Mouse (Mus musculus) testis, postnatal 14 days (tissue): ENCODE data around the gene Rpl27.
"Not testable (repeated sequence)": the region's sequence is repeated elsewhere in the genome, so short reads cannot be mapped to it uniquely, and the experiment has no call there.

Experiments
- DNase-seq: peaks from one replicate; pipeline ENCODE4 v3.0.0; 2021; ENCODE audit warnings: low spot score

Gene Rpl27

GRCm38 (mm10) chr11:101447786-101448185, 5.7 kb downstream of the Rpl27 start:
- DNase-seq, result no peak

GRCm38 (mm10) chr11:101448274-101448746, 6.2 kb downstream of the Rpl27 start, which contains the start of gene Ifi35:
Gene Ifi35, plus strand, starts transcription at chr11:101448407.
- peak; percentile 62 for DNase-seq

DNA sequence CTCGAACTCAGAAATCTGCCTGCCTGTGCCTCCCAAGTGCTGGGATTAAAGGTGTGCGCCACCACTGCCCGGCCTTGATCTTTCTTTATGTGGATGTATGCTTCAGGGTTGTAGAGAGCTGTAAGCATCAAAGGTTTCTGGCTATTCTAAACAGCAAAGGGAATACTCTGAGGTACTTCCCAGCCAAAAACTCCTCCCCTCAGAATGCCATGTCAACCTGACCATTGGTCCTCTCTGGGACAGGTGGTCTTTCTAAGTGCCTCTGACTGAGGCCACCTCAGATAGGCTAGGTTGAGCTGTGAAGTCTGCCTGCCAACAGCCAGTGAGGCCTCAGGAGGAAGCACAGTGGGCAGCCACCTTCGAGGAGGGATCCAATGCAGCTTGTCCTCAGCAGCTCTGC, 6.8 kb downstream of the Rpl27 start:
- no peak for DNase-seq

DNA sequence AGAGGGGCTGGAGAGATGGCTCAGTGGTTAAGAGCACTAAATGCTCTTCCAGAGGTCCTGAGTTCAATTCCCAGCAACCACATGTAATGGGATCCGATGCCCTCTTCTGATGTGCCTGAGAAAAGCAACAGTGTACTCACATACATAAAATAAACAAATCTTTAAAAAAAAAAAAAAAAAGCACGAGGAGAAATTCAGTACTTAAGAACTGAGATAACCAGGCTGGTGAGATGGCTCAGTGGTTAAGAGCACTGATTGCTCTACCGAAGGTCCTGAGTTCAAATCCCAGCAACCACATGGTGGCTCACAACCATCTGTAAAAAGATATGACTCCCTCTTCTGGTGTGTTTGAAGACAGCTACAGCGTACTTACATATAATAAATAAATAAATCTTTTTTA, 7.5 kb downstream of the Rpl27 start:
- not testable (repeated sequence) for DNase-seq

- DNase-seq, result no peak
These were observed 8.3 kb downstream of the Rpl27 start for GRCm38 (mm10) chr11:101450394-101450793.

DNA sequence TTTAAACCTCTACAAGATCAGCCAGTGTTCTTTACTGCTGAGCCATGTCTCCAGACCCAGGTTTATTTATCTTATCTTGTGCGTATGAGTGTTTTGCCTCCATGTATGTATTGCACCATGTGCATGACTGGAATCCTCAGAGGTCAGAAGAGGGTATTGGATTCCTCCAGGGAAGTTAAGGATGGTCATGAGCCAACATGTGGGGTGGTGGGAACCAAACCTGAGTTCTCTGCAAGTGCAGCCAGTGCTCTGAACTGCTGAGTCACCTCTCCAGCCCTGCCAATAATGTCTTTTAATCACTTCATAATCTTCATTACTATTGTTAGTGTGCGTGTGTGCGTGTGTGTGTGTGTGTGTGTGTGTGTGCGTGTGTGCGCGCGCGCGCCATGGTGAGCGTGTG, 9.4 kb downstream of the Rpl27 start:
- DNase-seq, result no peak

- no peak for DNase-seq
These were observed 10.1 kb downstream of the Rpl27 start for GRCm38 (mm10) chr11:101452093-101452774.

GRCm38 (mm10) chr11:101454702-101455101, 12.6 kb downstream of the Rpl27 start:
- DNase-seq, result no peak

DNA sequence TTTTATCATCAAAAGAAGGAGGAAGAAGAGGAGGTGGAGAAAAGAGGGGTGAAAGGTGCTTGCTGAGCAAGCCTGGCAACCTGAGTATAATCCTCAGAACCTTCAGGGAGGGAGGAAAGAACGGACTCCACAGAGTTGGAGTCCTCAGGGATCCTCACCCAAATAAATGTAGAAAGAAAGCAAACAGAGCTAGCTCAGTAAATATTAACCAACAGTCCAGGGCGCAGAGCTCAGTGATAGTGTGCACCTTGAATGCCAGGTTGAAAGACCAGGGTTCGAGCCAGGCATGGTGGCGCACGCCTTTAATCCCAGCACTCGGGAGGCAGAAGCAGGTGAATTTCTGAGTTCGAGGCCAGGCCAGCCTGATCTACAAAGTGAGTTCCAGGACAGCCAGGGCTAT, 13.5 kb downstream of the Rpl27 start:
- DNase-seq, result no peak

- no peak for DNase-seq
These were observed 15.5 kb downstream of the Rpl27 start for GRCm38 (mm10) chr11:101457631-101458030.

DNA sequence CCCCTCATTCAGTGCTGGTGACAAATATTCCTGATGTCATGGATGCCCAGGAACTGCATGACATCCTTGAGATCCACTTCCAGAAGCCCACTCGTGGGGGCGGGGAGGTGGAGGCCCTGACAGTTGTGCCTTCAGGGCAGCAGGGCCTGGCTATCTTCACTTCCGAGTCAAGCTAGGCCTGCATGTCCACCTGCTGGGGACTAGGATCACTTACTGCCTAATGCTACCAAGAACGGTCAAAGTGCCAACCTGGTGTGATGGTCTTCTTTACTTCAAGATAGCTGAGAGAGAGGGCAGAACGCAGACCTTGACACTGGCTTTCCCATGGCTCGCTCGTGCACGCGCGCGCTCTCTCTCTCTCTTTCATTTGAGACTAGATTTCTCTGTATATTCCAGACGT, 16.1 kb downstream of the Rpl27 start:
- no peak for DNase-seq

DNA sequence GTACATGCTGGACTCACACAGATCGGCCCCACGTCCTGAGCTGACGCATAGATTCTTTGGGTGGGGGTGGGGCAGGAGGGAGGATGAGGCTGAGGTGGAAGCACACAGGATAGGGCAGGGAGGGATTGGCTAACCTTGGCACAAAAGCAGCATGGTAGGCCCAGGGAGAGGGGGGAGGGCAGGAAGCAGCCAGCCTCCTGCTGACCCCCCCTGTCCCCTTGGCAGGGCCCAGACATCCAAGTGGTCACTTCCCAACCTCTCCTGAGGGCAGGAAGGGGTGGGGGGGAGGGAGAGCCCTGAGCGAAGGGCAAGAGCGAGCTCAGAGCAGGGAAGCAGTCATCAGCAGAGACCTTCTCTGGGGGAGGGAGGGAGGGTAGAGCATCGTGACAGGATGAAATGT, 17.6 kb downstream of the Rpl27 start:
- DNase-seq, result no peak

DNA sequence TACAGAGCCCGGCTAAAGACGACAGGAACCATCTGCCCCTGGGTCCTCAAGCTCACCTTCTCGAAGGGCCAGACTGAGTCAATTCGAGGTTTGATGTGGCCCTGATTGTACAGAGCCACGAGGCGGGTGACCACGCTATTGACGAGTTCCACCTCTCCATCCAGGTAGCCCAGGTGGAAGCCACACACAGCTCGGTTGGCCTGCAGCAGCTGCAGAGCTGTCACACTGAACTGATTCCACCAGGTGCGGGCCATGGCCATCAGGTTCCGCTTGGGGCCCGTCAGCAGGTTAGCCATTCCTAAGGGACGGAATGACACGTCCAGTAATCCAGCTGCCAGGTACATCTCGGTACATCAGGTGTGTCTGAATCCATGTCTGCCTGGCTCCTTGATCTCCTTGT, 18.2 kb downstream of the Rpl27 start:
- DNase-seq, result no peak

- DNase-seq, result peak; percentile 6
These were observed 20.0 kb downstream of the Rpl27 start for GRCm38 (mm10) chr11:101462141-101462540.

- DNase-seq, result peak; percentile 3
These were observed 20.7 kb downstream of the Rpl27 start for GRCm38 (mm10) chr11:101462583-101463440.

- no peak for DNase-seq
These were observed 22.4 kb downstream of the Rpl27 start, which contains the start of gene Rnd2 for GRCm38 (mm10) chr11:101464211-101465100. Gene Rnd2, plus strand, starts transcription at chr11:101464999.

GRCm38 (mm10) chr11:101465101-101465868, 23.2 kb downstream of the Rpl27 start:
- peak; percentile 75 for DNase-seq

DNA sequence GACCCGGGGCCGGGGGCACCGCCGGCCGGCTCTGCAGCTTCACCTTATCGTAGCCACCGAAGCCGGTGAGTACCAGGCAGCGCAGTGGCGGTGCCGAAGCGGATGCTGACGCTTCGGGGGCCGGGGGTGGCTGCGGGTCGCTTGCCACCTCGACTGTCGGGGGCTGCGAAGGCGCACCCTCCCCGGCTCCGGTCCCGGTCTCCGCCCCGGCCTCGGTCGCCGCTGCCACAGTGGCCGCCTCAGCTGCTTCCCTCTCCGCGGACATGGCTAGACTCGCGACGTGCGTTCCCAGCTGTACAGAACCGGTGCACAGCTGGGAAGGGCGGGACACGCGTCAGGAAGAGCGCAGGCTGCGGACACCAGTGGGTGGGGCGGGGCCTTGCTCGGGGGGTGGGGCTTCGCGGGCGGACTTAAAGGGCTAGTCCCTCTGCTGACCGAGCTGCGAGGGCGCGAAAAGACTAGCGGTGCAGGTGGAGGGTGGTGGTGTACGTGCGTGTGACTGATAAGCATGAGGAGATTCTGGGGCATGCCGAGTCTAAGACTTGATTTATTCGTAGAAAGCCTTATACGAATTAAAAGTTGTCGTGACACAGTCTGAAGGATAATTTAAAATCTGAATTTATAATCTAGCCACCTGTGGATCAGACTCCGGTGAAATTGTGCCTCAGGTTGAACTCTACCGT, 23.9 kb downstream of the Rpl27 start, which contains the start of gene Vat1:
Gene Vat1, minus strand, starts transcription at position 362 of the 683 bp plus-strand sequence.
- peak; percentile 80 for DNase-seq

DNA sequence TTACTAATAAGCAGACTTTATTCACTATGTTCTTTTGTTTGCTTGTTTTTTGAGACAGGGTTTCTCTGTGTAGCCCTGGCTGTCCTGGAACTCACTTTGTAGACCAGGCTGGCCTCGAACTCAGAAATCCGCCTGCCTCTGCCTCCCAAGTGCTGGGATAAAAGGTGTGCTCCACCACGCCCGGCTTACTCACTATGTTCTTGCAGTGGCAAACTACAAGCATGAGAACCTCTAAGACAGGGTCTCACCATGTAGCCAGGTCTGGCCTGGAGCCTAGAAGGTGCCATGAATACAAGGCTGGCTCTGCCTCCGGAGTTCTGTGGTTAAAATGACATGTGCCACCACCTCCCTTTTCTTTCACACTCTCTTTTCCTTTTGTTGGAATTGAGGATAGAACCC, 24.5 kb downstream of the Rpl27 start:
- not testable (repeated sequence) for DNase-seq

DNA sequence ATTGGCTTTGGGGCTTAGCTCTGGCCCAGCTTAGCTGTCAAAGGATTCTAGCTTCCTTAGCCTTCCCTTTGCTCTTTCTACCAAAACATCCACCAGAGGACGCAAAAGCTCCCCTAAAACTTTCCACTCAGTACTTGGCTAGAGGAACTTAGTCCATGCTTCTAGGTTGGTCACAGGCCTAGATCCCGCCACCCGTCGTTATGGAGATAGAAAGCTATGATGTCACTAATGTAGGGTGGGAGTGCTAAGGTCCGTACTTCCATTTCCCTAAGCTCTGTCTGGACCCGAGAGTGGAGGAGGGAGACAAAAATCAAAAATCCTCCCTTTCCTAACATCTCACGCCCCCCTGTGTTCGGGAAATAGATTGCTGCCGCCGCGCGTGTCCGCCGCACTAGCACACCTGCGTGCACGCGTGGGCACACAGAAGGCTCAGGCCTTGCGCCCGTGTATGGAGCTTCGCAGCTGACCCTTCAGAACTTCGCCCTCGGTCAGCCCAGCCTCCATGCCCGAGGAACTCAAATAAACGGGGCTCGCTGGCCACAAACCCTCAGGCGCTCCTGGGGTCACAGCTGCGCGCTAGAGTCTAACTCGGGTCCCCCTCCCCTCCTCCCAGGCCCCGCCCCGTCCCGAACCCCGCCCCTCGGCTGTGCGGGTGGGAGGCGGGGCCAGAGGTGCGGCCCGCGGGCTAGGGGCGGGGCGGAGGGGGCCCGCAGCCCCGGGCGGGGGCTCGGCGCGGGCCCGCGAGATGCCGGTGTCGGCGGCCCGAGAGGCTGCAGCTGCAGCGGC, 25.6 kb downstream of the Rpl27 start:
- peak; percentile 79 for DNase-seq
